Mouse (Mus musculus) heart, adult 2 months (tissue): ENCODE measurements around the gene Plpp7.

Experiments
- CTCF ChIP-seq: fragments of 200-600 bp; IDR thresholded peaks from 2 replicates; pipeline ENCODE4 v1.8.1; 2022; ENCODE audit warnings: antibody characterized with exemption, mild to moderate bottlenecking, moderate library complexity
- EP300 ChIP-seq: fragments of 200-500 bp; IDR thresholded peaks from 2 replicates; pipeline ENCODE4 v1.6.1; 2011; ENCODE audit warnings: low read depth, low read length, control low read depth; ENCODE audit not compliant: insufficient read depth
- POLR2A ChIP-seq: fragments of 200-500 bp; IDR thresholded peaks from 2 replicates; pipeline ENCODE4 v1.6.1; 2011; ENCODE audit warnings: mild to moderate bottlenecking, low read depth, low read length, control low read depth; ENCODE audit not compliant: insufficient read depth

GRCm38 (mm10) chr2:32153041-32153790 lies 57.9 kb downstream of the Plpp7 start:
- TF ChIP-seq CTCF: no peak
- 0 out of 2 replicates have a peak, but pooled peaks have one; percentile 31 for TF ChIP-seq POLR2A
- TF ChIP-seq EP300: no peak
